Mouse (Mus musculus): ENCODE measurements around the gene Bicd2. TPM values are rescaled to one million over a fixed set of nuclear protein-coding genes. Genes with fewer than 3 reads are reported as not detected.
"Not testable (repeated sequence)": the region's sequence is repeated elsewhere in the genome, so short reads cannot be mapped to it uniquely, and the experiment has no call there.

Bicd2 gene
- polyA plus RNA-seq, 1 experiment from 2014 or later: 36.7 TPM

- DNase-seq: no peak
- Histone ChIP-seq H3K36me3 (ENCODE audit: insufficient read depth) (peaks cover 21% of the 10 kb centered on the region), H3K4me3 (ENCODE audit: low read depth, low read length) (no peak overlapping the region), H3K27ac (ENCODE audit: low read depth) (no peak overlapping the region), H3K4me2 (no peak overlapping the region), H3K9ac (no peak overlapping the region), H3K9me3 (ENCODE audit: low read depth, low read length) (no peaks in the 10 kb centered on the region), H3K27me3 (ENCODE audit: insufficient read depth, low read length) (no peaks in the 10 kb centered on the region), H3K4me1 (ENCODE audit: insufficient read depth) (no peaks in the 10 kb centered on the region; the same call in 1 of the 2 replicates)
- ATAC-seq (ENCODE audit: insufficient read depth): no peak
- TF ChIP-seq CTCF (IDR thresholded peaks at IDR 0.05; ENCODE audit: low read depth): no peak
- WGBS: 78% methylated on average over 10 of the region's 10 CpGs
These were observed 28.0 kb downstream of the Bicd2 start for GRCm38 (mm10) chr13:49369404-49369803.

GRCm38 (mm10) chr13:49370216-49370615, 28.8 kb downstream of the Bicd2 start:
- peak overlapping the region; percentile 30; the same call in 1 of the 2 replicates for H3K27ac ChIP-seq (ENCODE audit: low read depth)
- not testable (repeated sequence) for H3K27me3 ChIP-seq (ENCODE audit: insufficient read depth, low read length); H3K4me2 ChIP-seq; H3K4me1 ChIP-seq (ENCODE audit: insufficient read depth); H3K9me3 ChIP-seq (ENCODE audit: low read depth, low read length); DNase-seq; ATAC-seq (ENCODE audit: insufficient read depth); H3K9ac ChIP-seq; H3K4me3 ChIP-seq (ENCODE audit: low read depth, low read length)
- H3K36me3 ChIP-seq (ENCODE audit: insufficient read depth): peaks cover 29% of the 10 kb centered on the region
- 66% methylated on average over 6 of the region's 6 CpGs for WGBS

GRCm38 (mm10) chr13:49370916-49371315, 29.5 kb downstream of the Bicd2 start:
- not testable (repeated sequence) for H3K9ac ChIP-seq; H3K9me3 ChIP-seq (ENCODE audit: low read depth, low read length); H3K4me2 ChIP-seq; H3K4me1 ChIP-seq (ENCODE audit: insufficient read depth); H3K27me3 ChIP-seq (ENCODE audit: insufficient read depth, low read length); H3K4me3 ChIP-seq (ENCODE audit: low read depth, low read length); DNase-seq; ATAC-seq (ENCODE audit: insufficient read depth)
- peaks cover 35% of the 10 kb centered on the region for H3K36me3 ChIP-seq (ENCODE audit: insufficient read depth)
- 58% methylated on average over 5 of the region's 5 CpGs for WGBS
- peak overlapping the region; percentile 70 for H3K27ac ChIP-seq (ENCODE audit: low read depth)

- peak; percentile 89 for ATAC-seq (ENCODE audit: insufficient read depth)
- H3K9me3 ChIP-seq (ENCODE audit: low read depth, low read length): no peaks in the 10 kb centered on the region
- peaks cover 40% of the 10 kb centered on the region for H3K36me3 ChIP-seq (ENCODE audit: insufficient read depth)
- DNase-seq: peak; percentile 80
- no peaks in the 10 kb centered on the region; the same call in 1 of the 2 replicates for H3K4me1 ChIP-seq (ENCODE audit: insufficient read depth)
- no peaks in the 10 kb centered on the region for H3K27me3 ChIP-seq (ENCODE audit: insufficient read depth, low read length)
- H3K27ac ChIP-seq (ENCODE audit: low read depth): peak overlapping the region; percentile 70
- H3K9ac ChIP-seq: no peak overlapping the region
- H3K4me2 ChIP-seq: no peak overlapping the region
- WGBS: 11% methylated on average over 3 of the region's 3 CpGs
- no peak for TF ChIP-seq CTCF (IDR thresholded peaks at IDR 0.05; ENCODE audit: low read depth)
- H3K4me3 ChIP-seq (ENCODE audit: low read depth, low read length): no peak overlapping the region
These were observed 30.1 kb downstream of the Bicd2 start for GRCm38 (mm10) chr13:49371428-49371899.

GRCm38 (mm10) chr13:49372370-49373060, 31.1 kb downstream of the Bicd2 start:
- Histone ChIP-seq H3K27ac (ENCODE audit: low read depth) (no peak overlapping the region), H3K36me3 (ENCODE audit: insufficient read depth) (peaks cover 51% of the 10 kb centered on the region)
- DNase-seq: no peak

GRCm38 (mm10) chr13:49374304-49374703, 32.9 kb downstream of the Bicd2 start:
- TF ChIP-seq CTCF (IDR thresholded peaks at IDR 0.05; ENCODE audit: low read depth): no peak
- no peak overlapping the region for H3K4me3 ChIP-seq (ENCODE audit: low read depth, low read length)
- no peak overlapping the region for H3K9ac ChIP-seq
- ATAC-seq (ENCODE audit: insufficient read depth) (no peak), DNase-seq (no peak)
- no peaks in the 10 kb centered on the region for H3K4me1 ChIP-seq (ENCODE audit: insufficient read depth)
- no peak overlapping the region for H3K4me2 ChIP-seq
- no peaks in the 10 kb centered on the region for H3K9me3 ChIP-seq (ENCODE audit: low read depth, low read length)
- WGBS: 53% methylated on average over 6 of the region's 6 CpGs
- peaks cover 66% of the 10 kb centered on the region for H3K36me3 ChIP-seq (ENCODE audit: insufficient read depth)
- no peak overlapping the region for H3K27ac ChIP-seq (ENCODE audit: low read depth)
- no peaks in the 10 kb centered on the region for H3K27me3 ChIP-seq (ENCODE audit: insufficient read depth, low read length)

More at GRCm38 (mm10) chr13:49372370-49373060, 31.1 kb downstream of the Bicd2 start:
- 85% methylated on average over 9 of the region's 9 CpGs for WGBS
- Histone ChIP-seq H3K27me3 (ENCODE audit: insufficient read depth, low read length) (no peaks in the 10 kb centered on the region), H3K9ac (no peak overlapping the region), H3K4me2 (no peak overlapping the region), H3K9me3 (ENCODE audit: low read depth, low read length) (no peaks in the 10 kb centered on the region), H3K4me3 (ENCODE audit: low read depth, low read length) (no peak overlapping the region), H3K4me1 (ENCODE audit: insufficient read depth) (no peaks in the 10 kb centered on the region; the same call in 1 of the 2 replicates)
- TF ChIP-seq CTCF (IDR thresholded peaks at IDR 0.05; ENCODE audit: low read depth): no peak
- ATAC-seq (ENCODE audit: insufficient read depth): no peak

- ATAC-seq (ENCODE audit: insufficient read depth): no peak
These were observed 33.3 kb downstream of the Bicd2 start for GRCm38 (mm10) chr13:49374730-49375129.

More at GRCm38 (mm10) chr13:49374730-49375129, 33.3 kb downstream of the Bicd2 start:
- no peak for DNase-seq
- Histone ChIP-seq H3K27me3 (ENCODE audit: insufficient read depth, low read length) (no peaks in the 10 kb centered on the region), H3K36me3 (ENCODE audit: insufficient read depth) (peaks cover 66% of the 10 kb centered on the region), H3K27ac (ENCODE audit: low read depth) (no peak overlapping the region), H3K9ac (no peak overlapping the region), H3K4me2 (no peak overlapping the region), H3K9me3 (ENCODE audit: low read depth, low read length) (no peaks in the 10 kb centered on the region), H3K4me3 (ENCODE audit: low read depth, low read length) (no peak overlapping the region), H3K4me1 (ENCODE audit: insufficient read depth) (no peaks in the 10 kb centered on the region)
- no peak for TF ChIP-seq CTCF (IDR thresholded peaks at IDR 0.05; ENCODE audit: low read depth)
- WGBS: 65% methylated on average over 6 of the region's 6 CpGs

All from lung, embryonic 14.5 days (tissue).